Mouse (Mus musculus) brain, embryonic 14.5 days (tissue): ENCODE results near the gene Clec16a. TPM values are rescaled to one million over a fixed set of nuclear protein-coding genes. Genes with fewer than 3 reads are reported as not detected.
A peak's percentile ranks its signal among the peaks of the same experiment; 100 is the strongest.

Experiments used
- DNase-seq: peaks from one replicate; pipeline ENCODE4 v3.0.0-alpha.2; 2011; ENCODE audit warnings: low read depth
- CTCF ChIP-seq: fragments of 200-500 bp; IDR thresholded peaks from 2 replicates; pipeline ENCODE4 v1.5.1; 2012; ENCODE audit warnings: inconsistent platforms, mild to moderate bottlenecking, moderate library complexity, borderline replicate concordance; ENCODE audit not compliant: insufficient read depth, insufficient read length; ENCODE audit errors: extremely low read depth
- POLR2A ChIP-seq: fragments of 200-500 bp; IDR thresholded peaks from 2 replicates; pipeline ENCODE4 v1.6.1; 2012; ENCODE audit warnings: mild to moderate bottlenecking, inconsistent platforms, borderline replicate concordance; ENCODE audit not compliant: poor library complexity, insufficient read depth, insufficient read length, severe bottlenecking; ENCODE audit errors: extremely low read depth
- polyA plus RNA-seq: library from polyadenylated mRNA; depleted of rRNA; stranded (reverse); fragments of >200 nt; gene quantifications from 2 replicates; pipeline ENCODE4 v1.2.3, GENCODE M21; 2012

Gene Clec16a
- polyA plus RNA-seq, 1 experiment = 39.3 TPM

DNA sequence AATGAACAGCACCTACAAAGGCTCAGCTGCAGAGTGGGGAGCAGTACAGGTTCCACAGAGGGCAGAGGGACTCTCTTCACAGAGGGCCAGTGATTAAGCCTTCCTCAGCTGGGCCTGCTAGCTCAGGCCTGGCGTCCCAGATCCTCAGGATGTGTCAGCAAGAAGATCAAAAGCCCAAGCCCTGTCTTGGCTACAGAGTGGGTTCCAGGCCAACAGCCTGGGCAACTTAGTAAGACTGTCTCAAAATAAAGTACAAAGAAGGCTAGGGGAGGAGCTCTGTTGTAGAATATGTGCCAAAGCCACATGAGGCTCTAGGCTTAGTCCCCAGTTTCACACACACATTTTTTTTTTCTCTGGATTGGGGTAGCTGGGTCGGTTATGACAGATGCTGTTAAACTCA is 29.8 kb downstream of the Clec16a start:
- TF ChIP-seq POLR2A (no peak), CTCF (no peak)
- DNase-seq = no peak

DNA sequence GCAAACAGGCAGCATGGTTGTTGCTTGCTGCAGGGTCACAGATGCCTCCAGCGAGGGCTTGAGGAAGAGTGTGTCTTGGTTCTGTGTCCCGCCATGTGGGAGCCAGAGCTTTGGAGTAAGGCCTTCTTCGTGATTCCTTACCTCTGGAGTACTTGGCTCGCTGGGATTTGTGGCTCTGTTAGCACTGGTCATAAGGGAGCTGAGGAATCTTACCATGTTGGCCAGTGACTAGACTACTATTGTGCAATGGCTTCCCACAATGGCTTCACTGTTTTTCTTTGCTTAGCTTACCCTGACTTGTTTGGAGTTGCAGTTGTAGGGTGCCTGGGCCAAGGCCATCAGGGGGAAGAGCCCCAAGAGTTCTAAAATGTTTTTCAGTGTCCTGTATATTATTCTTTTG is 30.8 kb downstream of the Clec16a start:
- TF ChIP-seq CTCF = no peak
- TF ChIP-seq POLR2A = no peak
- no peak for DNase-seq

DNA sequence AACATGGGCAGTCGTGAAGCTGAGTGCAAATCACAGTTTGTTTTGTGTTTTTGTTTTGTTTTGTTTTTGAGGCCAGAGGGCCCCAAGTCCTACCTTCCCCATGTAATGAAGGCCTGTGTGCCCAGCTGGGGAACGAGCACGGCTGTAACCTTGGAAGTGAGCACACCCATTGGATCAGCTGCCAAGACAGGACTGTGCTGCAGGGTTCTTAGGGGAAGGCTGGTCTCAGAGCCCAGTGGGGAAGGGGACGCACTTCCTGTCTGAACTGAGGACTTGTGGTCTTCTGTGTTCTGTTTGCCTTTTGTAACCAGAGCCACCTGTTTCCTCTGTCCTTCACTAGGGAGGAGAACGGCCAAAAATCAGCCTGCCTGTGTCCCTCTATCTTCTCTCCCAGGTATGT is 32.4 kb downstream of the Clec16a start:
- TF ChIP-seq CTCF = no peak
- no peak for TF ChIP-seq POLR2A
- no peak for DNase-seq

DNA sequence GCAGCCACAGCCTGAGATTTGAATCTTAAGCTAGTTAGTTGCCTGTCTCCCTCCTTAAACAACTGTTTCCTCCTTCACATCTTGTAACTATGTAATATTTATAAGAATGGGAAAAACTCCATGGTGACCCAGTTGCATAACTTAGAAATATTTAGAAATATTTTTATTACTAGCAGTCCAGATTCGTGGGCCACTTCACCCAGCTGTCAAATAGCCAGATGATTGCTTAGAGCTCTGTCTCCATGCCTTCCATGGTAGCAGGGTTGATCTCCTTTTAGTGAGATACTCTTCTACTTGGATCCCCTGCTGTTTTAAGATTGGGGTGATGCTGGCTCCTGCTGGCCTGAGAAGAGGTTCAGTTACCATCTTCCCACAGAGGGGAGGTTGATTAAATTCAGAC is 33.2 kb downstream of the Clec16a start:
- DNase-seq = no peak
- TF ChIP-seq POLR2A (no peak), CTCF (no peak)

DNA sequence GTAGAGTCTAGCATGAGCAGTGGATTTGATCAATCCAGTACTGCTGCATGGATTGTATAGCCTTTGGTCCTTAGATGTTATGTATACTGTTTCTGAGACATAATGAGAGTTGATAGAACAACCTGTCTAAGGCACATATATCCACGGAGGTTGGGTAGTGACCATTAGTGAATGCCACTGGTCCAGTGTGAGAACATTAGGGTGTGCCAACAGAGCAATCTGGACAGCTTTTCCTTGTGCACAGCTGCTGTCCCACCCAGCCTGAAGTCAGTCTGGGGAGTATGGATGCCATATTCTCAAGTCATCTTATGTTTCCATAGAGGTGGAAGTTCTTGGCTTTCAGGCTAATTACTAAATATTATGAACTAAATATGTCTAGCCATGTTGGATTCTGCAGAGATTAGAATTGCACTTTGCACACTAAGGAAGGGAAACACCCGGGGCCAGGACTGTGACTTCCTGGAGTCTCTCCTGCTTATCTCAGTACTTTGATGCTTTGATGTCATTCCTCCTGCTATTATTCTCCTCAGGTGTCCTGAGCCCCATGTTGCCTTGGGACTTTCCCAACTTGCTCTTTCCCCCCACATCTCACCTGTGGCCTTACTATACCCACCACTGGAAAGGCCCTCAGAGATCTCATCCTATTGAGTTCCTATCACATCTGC is 36.2 kb downstream of the Clec16a start:
- TF ChIP-seq CTCF = no peak
- no peak for TF ChIP-seq POLR2A
- no peak for DNase-seq

DNA sequence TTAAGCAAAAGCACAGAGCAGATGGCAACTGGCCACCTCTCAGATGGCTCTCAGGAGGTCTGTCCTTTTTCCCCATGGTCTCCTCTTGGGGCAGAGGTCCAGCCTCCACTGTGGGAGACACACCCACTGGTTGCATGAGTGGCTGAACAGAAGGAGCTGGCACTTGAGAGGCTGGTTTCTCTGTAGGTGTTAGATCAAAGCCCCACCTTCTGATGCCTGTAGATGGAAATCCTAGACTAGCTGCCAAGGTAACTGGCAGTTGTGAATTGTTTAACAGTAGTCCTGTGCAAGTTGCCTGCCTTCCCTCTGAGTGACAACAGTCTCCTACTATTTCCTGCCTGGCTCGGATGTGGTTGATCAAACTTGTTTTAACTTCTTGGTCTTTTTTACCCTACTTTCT is 40.0 kb downstream of the Clec16a start:
- DNase-seq = no peak
- no peak for TF ChIP-seq POLR2A
- TF ChIP-seq CTCF = no peak

DNA sequence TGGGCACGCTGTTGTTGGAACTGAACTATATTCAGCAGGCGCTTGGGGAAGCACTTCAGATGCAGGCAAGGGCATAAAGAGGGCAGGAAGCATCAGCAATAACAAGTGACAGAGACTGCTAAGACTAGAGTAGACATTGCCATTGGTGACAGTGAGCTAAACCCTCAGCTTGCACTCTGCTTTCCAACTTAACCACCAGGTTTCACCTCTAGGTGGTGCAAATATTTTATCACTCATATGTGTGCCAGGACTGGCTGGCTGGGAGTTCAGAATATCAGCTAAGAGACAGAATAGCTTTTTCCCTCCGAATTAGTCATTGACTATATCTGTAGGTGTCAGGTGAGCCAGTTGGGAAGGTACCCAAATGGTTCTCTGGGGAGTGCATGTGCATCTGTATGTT is 41.4 kb downstream of the Clec16a start:
- TF ChIP-seq POLR2A = no peak
- TF ChIP-seq CTCF = peak; percentile 24; the same call in 1 of the 2 replicates
- peak; percentile 12 for DNase-seq

DNA sequence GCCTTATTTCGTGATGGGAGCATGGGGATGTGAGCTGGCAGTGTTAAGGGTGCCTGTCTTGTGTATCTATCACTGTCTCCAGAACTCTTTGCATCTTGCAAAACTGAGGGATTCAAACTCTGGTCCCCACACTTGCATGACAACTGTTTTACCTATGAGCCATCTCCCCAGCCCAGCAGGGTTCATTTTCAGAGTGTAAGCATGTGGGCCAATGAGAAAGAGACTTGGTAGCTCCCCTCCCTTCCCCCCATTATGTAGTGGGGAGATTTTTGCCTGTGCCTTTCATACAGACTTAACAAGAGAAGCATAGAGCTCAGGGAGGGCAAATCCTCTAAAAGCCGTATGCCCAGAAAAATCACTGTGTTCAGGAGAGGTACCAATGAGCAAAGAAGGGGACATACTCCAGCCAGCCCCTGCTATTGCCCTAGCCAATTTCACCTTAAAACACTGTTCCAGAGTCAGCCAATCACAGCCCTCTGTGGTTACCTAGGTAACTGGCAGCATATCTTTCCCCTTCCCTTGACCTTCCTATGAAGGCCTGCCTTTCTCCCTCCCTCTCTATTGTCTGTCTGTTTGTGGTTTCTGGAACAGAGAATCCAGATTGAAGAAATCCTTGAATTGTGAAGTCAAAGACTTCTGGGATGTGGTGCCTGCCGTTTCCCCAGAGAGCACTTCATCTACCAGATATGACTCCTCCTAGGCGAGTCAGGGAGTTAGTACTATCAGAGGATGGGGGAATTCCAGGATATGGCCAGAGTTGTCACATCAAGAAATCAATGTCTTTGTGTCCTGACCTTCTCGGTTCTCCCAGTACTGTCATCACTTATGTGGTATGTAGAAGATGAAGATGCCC is 55.0 kb downstream of the Clec16a start:
- TF ChIP-seq POLR2A (no peak), CTCF (no peak)
- peak; percentile 81 for DNase-seq

DNA sequence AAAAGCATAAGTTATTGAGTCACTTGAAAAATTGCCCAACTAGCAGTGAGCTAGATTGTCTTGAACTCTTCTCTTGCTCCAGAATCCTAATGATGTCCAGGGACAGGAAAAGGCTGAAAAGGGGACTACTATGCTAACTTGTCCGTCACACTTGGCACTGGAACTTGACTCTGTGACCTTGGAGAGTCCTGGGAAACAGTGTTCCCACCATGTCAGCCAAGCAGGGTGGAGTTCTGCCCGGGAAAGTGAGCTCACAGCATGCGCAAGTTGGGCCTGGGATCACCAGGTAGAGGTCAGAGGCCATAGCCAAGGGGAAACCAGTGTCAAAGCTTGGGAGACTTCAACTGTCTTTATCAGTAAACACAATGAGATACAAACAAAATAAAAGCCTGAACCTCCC is 62.7 kb downstream of the Clec16a start:
- TF ChIP-seq POLR2A = no peak
- TF ChIP-seq CTCF = no peak
- DNase-seq = no peak

DNA sequence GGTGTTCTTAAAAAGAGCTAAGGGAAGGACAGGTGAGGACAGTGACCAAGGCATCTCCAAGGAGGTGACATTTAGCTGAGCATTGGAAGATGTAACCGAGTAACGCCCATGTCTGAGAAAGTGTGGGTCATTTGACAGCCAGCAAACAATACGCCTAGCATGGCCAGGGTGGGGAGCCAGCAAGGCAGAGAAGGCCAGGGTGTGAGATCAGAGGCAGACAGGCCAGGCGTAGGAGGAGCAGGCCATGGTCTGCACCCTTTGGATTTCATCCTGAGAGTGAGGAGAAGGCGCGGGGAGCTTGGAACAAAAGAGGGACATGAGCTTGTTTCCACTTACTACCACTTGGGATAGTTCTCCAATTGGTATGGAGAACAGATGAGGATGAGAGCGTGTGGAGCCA is 64.8 kb downstream of the Clec16a start:
- DNase-seq = no peak
- no peak for TF ChIP-seq CTCF
- no peak for TF ChIP-seq POLR2A

DNA sequence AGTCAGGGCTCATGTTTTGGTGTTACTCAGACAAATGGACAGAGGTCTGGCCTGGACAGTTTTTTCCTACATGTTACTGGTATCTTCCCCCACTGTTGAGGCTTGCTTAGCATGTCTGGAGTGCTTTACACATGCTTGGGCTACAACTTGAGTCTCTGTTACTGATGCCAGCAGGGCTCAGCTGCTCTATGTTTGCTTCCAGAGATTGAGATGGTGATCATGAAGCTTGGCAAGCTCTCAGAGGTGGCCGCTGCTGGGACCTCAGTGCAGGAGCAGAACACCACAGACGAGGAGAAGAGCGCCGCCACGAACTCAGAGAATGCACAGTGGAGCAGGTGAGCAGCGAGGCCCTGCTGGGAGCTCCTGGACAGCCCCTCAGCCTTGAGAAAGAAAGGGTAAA is 65.7 kb downstream of the Clec16a start:
- no peak for TF ChIP-seq POLR2A
- TF ChIP-seq CTCF = no peak
- DNase-seq = no peak

DNA sequence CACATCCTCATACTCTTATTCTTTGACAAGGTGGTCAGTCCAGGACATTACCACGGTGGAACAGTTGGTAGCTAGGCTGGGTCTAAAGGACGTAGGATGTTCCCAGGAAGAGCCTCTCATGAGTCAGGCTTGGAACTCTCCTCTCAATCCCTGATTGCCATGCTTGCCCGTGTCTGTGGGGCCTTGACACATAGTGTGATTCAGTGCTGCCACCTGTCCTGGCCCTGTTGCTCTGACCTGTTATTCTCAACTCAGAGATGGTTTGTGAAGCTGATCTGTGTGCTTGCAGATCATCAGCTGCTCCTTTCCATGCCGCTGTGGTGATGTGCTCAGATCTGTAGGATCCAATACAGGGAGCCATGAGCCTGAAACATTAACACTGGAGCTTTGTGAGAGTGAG is 66.2 kb downstream of the Clec16a start:
- no peak for DNase-seq
- TF ChIP-seq POLR2A = no peak
- TF ChIP-seq CTCF = no peak
